Mouse (Mus musculus) monocyte, adult 5-6 weeks (primary cell): ENCODE results near the gene Cdk20. TPM values are rescaled to one million over a fixed set of nuclear protein-coding genes. Genes with fewer than 3 reads are reported as not detected.
"Not testable (repeated sequence)": the region's sequence is repeated elsewhere in the genome, so short reads cannot be mapped to it uniquely, and the experiment has no call there.

Experiments
- ATAC-seq: fragments of 153-309, 156-312 bp; replicated peaks from 2 replicates; pipeline ENCODE4 v1.8.0; 2017; ENCODE audit warnings: mild to moderate bottlenecking; ENCODE audit not compliant: low TSS enrichment, insufficient number of reproducible peaks, severe bottlenecking, poor library complexity, low FRiP score
- total RNA-seq: library from RNA; stranded (forward); fragments of 200-1000, 200-491, 200-594 nt; gene quantifications from 3 replicates; pipeline ENCODE4 v1.2.3, GENCODE M21; 2017

Cdk20 gene
- total RNA-seq, 1 experiment from 2014 or later, result 2.3 TPM

DNA sequence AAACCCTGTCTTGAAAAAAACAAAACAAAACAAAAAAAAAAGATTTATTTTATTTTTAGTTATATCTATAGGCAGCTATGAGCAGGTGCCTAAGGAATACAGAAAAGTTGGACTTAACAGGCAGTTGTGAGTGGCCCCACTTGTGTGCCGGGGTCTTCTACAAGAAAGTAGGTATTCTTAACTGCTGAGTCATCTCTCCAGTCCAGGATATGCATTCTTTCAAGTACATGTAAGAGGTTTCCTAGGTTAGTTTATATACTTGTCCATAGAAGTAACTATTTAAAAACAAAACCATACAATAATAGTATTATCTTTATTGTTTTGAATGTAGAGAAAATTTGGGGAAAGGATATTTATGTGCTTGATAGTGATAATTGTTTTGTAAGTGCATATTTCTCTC lies 11.3 kb upstream of the Cdk20 start:
- ATAC-seq, result no peak

DNA sequence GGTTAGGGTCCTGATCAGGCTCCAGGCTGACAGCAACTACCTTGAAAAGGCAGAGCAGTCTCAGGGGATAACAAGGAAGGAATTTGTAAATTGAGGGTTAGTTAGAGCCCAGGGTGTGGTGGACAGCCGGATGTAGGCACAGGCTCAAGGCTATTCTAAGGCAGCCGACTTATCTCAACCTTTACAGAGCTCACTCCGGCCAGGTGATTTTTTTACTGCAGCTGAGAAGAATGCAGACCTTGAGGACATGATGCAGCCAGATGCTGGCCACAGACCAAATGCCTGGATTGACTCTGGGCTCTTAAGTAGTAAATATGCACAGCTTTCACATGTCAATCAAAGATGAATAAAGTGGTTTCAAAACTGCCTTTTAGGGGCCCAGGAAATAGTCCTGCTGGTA lies 10.7 kb upstream of the Cdk20 start:
- no peak for ATAC-seq

DNA sequence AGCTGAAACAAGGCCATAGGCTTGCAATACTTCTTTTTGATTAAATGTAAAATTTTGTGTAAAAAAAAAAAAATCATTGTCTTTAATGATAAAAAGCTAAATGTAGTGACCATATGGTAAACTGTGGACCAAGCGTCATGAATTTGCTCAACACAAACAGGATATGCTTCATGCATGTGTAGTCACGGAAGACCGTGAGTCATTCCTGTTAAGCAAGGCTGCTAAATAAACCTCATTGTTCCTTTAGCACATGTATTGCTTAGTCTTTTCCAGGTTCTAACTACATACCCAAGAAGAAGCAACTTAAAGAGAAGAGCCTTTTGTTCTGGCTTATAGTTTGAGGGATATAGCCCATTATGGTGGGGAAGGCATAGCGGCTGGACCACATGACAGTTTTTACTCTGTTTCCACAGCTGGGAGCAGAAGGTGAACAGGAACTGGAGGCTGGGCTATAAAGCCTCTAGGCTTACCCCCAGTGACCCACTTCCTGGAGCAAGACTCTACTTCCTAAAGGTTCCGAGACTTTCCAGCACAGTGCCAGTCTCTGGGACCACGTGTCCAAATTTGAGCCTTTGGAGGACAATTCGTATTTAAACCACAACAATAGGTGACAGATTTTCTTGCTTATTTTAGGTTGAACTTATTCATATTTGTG lies 10.0 kb upstream of the Cdk20 start:
- ATAC-seq, result no peak

DNA sequence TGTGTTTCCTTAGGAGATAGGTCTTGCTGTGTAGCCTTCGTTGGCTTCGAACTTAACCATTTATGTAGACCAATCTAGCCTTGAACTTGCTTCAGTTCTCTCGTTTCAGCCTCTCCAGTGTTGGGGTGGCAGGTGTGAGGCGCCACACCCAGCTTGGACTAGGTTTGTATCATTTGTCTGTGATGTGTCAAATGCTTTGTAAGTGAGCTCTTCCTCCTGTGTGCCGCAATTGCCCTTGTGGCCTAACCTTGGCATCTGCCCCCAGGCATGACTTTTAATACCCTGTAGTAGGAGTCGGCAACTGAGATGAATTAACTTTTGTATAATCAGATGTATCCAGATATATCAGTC lies 9.5 kb upstream of the Cdk20 start:
- 0 out of 2 replicates have a peak, but pooled peaks have one; percentile 27 for ATAC-seq

DNA sequence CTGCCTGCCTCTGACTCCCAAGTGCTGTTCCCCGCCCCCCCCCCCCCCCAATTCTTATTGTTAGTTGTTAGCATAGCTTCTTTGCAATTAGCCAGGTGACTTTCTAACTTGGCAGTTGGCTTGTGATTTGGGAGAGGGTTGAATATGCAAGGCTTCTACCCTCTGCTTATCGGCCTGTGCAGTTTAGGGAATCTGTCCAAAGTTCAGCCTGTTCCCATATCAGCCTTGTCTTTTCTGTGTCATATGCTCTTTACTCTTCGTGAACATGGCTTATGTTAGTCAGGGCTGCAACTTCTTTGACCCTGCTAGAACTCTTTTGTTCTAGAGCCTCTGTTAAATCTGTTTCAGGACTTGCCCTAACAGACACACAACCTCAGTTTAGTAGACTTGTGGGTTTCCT lies 7.8 kb upstream of the Cdk20 start:
- ATAC-seq, result no peak

DNA sequence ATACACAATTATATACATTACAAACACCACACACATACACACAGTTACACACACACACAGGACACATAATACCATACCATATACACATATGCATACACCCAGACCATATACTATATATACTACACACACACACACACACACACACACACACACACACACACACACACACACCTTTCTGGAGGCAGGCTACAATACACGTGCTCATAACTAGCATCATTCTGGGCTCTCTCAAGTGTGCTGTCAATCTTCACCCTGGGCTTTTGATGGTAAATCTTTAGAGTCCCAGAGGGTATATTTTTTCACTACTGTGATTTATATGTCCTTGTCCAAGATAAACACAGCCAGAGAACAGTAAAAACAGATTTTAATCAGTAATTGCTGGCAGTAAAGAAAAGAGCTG lies 6.8 kb upstream of the Cdk20 start:
- ATAC-seq, result no peak

DNA sequence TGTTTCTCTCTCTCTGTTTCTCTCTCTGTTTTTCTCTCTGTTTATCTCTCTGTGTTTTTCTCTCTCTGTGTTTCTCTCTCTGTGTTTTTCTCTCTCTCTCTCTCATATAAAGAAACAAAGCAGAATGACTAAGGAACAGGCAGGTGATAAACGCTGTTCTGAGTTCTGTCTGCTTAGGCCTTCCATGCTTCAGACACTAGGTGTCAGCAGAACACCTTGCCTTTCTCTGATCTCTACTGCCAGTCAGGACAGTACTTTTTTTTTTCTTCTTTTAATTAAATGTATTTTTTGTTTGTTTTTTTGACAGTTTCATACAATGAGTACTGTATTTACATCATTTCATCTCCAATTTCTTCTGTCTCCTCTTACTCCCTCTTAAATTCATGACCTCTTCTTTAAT lies 2.8 kb upstream of the Cdk20 start:
- no peak for ATAC-seq

DNA sequence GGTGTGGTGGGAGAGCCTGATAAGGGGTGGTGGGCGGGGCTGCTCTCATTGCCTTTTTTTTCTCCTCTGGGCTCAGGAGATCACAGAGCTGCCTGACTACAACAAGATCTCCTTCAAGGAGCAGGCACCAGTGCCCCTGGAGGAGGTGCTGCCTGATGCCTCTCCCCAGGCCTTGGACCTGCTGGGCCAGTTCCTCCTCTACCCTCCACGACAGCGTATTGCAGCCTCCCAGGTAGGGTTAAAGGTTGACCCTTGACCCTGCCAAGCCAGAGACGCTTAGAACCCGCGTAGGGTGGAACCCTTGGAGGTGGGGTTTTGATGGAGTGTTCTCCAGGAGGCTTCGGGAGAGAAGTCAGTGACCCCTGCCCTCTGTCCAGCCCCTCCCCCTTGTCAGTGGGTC lies 5.7 kb downstream of the Cdk20 start:
- ATAC-seq, result no peak

DNA sequence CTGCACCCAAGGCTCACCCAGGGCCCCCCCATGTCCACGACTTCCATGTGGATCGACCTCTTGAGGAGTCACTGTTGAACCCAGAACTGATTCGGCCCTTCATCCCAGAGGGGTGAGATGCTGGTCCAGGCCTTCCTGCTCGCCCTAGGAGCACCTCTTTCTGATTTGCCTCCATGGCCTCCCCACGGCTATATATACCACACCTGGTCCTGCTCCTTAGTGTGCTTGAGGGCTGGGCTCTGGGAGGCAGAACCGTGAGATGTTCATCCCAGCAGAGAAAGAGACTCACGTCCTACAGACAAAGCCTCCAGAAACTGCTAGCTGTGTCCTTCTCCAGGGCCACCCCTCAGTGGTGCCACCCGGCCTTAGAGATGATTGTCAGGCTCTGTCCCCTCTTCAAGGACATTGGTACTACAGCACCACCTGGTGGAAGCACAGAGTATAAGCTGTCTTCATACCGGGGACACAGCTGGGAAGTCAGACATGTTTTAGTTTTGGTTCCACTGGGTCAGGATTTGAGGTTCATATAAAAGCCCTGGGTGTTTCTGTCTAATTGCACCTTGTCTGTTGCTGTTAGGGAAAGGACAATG lies 6.8 kb downstream of the Cdk20 start:
- ATAC-seq, result peak; percentile 76

DNA sequence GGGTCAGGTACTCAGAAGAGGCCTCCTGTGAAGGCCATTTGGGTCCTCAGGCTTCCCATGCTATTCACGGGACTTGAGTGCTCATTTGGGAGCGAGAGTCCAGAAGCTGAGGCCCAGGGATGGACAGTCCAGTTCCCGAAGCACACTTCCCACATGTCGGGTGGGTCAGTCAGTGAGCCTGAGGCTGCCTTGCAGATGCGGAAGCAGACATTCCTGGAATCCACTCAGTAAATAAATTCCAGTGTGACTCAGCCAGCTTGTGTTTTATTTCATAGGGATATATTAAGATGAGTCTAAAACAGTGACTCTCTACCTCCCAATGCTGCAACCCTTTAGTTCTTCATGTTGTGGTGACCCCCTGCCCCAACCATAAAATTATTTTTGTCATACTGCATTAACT lies 7.4 kb downstream of the Cdk20 start:
- ATAC-seq, result no peak

DNA sequence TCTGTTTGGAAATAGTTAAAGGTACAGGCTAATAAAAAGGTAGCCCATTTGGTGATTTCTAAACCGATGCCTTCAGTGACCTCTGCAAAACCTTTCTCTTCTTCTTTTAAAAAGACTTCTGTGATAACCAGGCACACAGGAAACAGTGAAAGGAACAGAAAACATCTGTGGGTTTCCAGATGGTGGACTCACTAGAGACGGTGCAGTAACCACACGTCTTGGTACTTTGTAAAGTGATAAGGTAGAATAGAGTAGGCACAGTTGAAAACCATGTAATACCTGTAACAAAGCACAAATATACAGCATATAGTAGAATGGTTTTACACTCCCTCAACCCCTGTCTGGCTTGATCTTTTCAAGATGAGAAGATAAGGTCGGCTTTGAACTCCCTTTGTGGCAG lies 8.5 kb downstream of the Cdk20 start:
- ATAC-seq, result no peak

DNA sequence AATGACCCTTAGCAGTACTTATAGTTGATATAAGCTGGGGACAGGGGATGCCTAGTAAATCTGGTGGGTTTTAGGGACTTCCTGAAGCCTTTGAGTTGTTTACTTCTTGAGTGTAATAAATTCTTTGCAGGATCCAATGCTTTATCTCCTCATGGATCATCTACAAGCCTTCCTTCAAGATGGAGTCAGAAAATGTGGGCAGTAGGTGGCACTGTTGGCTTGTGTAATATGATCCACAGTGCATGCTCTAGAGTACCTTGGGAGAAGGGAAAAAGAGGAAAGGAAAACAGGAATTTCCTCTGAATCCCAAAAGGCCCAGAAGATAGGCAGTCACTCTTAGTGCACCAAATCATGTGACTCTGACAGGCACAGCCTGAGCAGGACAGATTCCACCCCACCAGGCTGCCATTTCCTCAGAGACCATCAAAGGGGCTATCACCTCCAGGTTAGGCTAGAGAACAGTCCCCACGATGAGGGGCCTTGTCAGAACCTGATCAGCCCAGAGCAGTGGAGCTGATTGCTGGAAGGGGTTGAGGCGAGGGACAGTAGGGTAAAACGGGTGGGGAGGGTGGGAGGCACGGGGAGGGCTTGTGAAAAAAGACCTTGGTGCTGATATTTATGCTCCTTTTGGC lies 11.3 kb downstream of the Cdk20 start:
- ATAC-seq, result no peak

DNA sequence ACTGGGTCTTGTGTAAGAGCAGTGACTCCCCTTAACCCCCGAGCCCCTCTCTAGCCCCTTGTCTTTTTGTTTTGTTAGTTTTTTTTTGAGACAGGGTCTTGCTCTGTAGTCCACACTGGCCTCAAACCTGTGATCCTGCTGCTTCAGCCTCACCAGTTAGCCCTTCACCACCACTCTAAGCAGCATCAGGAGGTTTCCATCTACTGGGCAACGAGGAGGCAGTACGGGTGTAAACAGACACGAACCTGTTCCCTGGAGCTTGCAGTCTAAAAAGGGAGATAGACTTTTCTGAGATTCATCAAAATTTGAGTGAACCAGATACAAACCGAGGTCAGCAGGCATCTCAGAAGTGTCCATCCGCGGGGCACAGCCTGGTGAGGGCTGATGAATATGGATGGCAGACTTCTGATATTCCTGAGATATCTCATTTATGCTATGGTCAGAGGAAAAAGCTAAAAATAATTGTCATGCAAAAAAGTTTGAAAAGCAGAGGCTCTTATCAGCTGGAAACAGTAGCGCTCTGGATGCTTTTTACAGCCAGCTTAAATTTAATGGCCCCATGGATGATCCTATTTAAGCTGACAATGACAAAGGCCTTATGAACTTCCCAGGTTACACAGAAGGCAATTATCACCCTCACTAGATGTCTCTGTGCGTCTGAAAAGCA lies 13.3 kb downstream of the Cdk20 start:
- ATAC-seq, result no peak

DNA sequence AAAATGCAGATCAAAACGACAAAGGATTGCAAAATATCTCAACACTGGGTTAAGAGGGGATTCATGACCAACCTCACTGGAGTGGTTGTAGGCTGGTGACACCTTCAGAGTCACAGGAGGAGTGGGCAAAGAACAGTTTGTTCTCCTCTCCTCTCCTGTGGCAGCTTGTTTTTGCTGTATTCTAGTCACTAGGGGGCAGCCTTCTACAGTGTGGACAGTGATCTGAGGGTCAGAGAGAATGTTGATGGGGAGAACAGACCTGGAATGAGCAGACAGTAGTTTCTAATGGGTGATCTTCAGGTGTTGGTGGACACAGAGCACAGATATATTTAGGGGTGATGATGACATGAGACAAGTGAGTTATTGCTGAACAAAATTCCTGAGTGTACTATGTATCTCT lies 15.8 kb downstream of the Cdk20 start:
- ATAC-seq, result 0 out of 2 replicates have a peak, but pooled peaks have one; percentile 50

DNA sequence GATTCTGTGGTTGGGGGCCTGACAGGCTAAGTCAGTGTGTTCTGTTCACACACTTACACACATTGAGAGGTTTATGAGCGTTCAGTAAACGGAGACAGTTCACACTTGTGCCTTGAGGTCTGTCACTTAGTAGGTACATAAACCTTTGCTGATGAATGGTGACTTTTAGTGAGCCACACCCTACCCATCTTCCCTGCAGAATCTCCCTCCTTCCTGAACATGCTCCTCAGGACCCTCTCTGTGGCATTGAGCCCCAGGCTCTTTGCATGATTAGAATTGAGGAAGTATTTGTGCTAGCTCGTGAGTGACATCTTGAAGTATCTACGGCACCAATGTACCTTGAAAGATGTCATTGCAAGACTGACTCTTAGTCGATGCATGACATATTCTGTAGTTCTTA lies 16.6 kb downstream of the Cdk20 start:
- no peak for ATAC-seq

DNA sequence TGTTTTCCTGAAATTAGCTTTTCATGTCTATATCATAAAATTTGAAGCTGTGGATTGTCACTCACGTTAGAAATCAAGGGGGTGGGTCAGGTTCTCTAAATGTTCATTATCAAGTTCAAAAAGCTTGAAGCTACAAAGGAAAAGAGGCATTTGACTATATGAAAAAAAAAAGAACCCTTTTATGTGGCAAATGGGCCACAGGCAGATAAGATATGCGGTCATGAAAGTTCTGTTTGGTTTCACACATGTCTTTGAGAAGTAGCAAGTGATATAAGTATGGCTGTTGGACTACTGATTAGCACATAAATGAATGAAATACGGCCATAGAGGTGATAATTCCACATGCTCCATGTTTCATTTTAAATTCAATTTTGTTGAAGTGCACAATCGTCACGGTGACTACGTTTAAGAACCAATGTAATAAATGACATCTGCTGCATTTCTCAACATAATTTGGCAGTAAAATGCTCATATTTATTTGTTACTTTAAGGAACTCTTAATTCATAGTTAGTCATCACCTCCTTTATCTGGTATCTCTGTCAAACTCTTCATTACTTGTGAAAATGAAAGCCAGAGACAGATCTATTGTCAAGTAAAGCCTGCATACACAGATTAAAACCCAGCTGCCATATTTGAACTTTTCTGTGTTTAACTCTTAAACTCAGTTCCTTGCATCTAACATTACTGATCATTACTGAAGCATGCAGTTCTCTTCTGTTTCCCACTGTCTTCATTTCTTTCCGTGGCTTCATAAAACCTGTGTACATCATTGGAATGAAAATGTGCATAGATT lies 18.1 kb downstream of the Cdk20 start:
- no peak for ATAC-seq

DNA sequence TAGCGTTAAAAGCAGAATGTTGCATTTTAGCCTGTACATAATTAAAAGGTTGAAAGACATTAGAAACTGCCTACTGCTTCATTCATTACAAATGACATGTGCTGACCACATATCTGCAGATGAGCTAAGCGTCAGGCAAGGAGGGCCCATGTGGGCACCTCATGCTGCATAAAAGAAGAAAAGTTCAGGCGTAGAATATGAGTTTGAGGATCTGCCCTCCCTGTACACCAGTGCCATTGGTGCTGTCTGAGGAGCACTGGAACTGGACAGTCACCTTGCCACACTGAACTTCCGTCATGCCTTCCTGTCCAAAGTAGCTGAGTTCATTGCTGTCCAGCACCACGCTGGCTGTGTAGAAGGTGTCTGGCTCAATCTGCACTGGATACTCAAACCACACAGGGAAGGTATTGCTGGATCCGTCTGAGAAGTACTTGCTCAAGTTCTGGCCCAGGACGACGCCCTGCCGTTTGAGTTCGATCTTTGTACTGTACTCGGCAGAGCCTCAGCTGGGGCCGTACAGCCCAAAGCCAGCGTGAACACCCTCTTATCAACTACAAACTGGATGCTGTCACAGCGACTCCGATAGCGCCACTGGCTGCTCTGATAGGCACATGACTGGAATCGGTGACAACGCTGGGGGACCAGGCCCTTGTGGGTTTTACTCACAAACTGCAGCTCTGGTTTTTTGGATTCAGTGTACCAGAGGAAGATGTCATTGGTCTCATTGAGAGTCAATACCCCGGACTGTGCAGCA lies 25.3 kb downstream of the Cdk20 start:
- ATAC-seq, result not testable (repeated sequence)

DNA sequence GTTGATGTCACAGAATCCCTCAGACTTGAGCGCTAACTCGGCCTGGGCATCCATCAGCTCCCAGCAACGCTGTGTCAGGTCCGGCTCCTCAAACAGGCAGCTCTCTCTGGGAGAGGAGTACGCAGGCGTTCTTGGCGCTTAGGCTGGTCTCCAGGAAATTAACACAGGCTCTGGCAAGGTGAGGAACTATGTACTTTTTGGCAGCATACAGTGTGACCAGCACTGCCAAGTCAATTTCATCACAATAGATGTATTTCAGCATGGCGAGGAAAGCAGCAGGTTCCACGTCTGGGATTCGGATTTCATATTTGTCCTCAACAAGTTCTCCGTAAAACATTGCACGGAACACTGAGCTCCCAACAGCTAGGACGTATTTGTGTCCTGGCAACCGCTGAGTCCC lies 26.1 kb downstream of the Cdk20 start:
- no peak for ATAC-seq

DNA sequence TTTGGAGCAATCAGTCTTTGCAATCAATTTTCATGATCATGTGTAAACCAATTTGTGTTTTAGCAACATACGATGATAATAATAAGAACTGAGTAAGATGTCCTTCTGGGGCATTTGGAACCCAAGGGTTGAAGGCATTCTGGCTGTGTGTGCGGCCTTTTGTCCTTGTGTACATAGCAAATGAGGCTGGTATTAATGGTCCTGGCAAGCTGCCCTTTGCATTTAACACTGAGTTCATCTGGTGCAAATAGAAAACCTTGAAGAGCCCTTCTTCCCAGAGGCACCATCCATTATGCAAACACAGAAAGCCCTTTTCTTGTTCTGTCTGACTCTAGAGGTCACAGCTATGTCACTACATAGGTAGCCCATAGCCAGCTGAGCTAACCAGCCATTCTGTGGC lies 30.5 kb downstream of the Cdk20 start:
- ATAC-seq, result no peak
